Mouse (Mus musculus) neural tube, embryonic 13.5 days (tissue): Measurements from ENCODE around the gene Tmem139. TPM values are rescaled to one million over a fixed set of nuclear protein-coding genes. Genes with fewer than 3 reads are reported as not detected.
A peak's percentile ranks its signal among the peaks of the same experiment; 100 is the strongest.

ENCODE experiments used
- ATAC-seq: fragments of 200-750 bp; cut with Nextera tagmentation; 2 replicates; pipeline ENCODE4 v1.8.0; 2017; ENCODE audit warnings: low read depth, mild to moderate bottlenecking, moderate TSS enrichment, moderate library complexity
- H3K27ac ChIP-seq: fragments of 300-500 bp; sonication (generic); replicated peaks from 2 replicates; pipeline ENCODE4 v1.5.1; 2015; ENCODE audit warnings: moderate library complexity, mild to moderate bottlenecking, inconsistent platforms
- H3K27me3 ChIP-seq: fragments of 300-500 bp; sonication (generic); 2 replicates; pipeline ENCODE4 v1.6.1; 2015; ENCODE audit warnings: mild to moderate bottlenecking, inconsistent platforms
- H3K36me3 ChIP-seq: fragments of 300-500 bp; sonication (generic); 2 replicates; pipeline ENCODE4 v1.6.1; 2015; ENCODE audit warnings: mild to moderate bottlenecking, inconsistent platforms
- H3K4me1 ChIP-seq: fragments of 300-500 bp; sonication (generic); replicated peaks from 2 replicates; pipeline ENCODE4 v1.6.1; 2015; ENCODE audit warnings: inconsistent platforms
- H3K4me2 ChIP-seq: fragments of 300-500 bp; sonication (generic); 2 replicates; pipeline ENCODE4 v1.6.1; 2015; ENCODE audit warnings: inconsistent platforms, mild to moderate bottlenecking, moderate library complexity
- H3K4me3 ChIP-seq: fragments of 300-500 bp; sonication (generic); 2 replicates; pipeline ENCODE4 v1.5.1; 2015; ENCODE audit warnings: mild to moderate bottlenecking, inconsistent platforms
- H3K9ac ChIP-seq: fragments of 300-500 bp; sonication (generic); 2 replicates; pipeline ENCODE4 v1.6.1; 2015; ENCODE audit warnings: moderate library complexity, mild to moderate bottlenecking, inconsistent platforms
- H3K9me3 ChIP-seq: fragments of 300-500 bp; sonication (generic); 2 replicates; pipeline ENCODE4 v1.6.1; 2016; ENCODE audit warnings: inconsistent platforms
- WGBS: fragments of 180-500 bp; shearing (Covaris S2); methylation state at CpG from one replicate; pipeline ENCODE4 v1.1.7; 2015; 5-methylcytosine and 5-hydroxymethylcytosine counted together
- polyA plus RNA-seq: library from polyadenylated mRNA; unstranded; fragments of >200 nt; fragmentation: Nextera tagmentation; extraction: Ambion mirVana; gene quantifications from 2 replicates; pipeline ENCODE4 v1.2.1, GENCODE M21; 2015

Tmem139 gene
- 0.26 and 0.28 TPM in 2 replicates for polyA plus RNA-seq

GRCm38 (mm10) chr6:42261524-42262170 is at the start of gene Tmem139:
Gene Tmem139 (plus strand): TSS chr6:42261970.
- Histone ChIP-seq H3K9me3 (no peaks in the 10 kb centered on the region), H3K27ac (no peak within 1 kb of the TSS), H3K4me1 (peaks cover 17% of the 10 kb centered on the region), H3K4me2 (peak within 1 kb of the TSS; percentile 3; the same call in 1 of the 2 replicates), H3K36me3 (no peaks in the 10 kb centered on the region), H3K4me3 (no peak within 1 kb of the TSS), H3K9ac (no peak within 1 kb of the TSS), H3K27me3 (0 out of 2 replicates have a peak, but pooled peaks cover 6% of the 10 kb centered on the region)
- WGBS, result 19% methylated on average over 20 of the region's 20 CpGs
- ATAC-seq, result no peak

- Histone ChIP-seq H3K36me3 (no peaks in the 10 kb centered on the region), H3K4me3 (no peak within 1 kb of the TSS), H3K4me2 (no peak within 1 kb of the TSS), H3K4me1 (no peaks in the 10 kb centered on the region), H3K9me3 (no peaks in the 10 kb centered on the region), H3K27ac (no peak within 1 kb of the TSS), H3K9ac (no peak within 1 kb of the TSS), H3K27me3 (no peaks in the 10 kb centered on the region)
- no peak for ATAC-seq
- whole genome bisulfite sequencing, result 89% methylated on average over 2 of the region's 2 CpGs
Measured at GRCm38 (mm10) chr6:42215028-42215427, 46.7 kb upstream of the Tmem139 start, which contains the start of gene Tas2r144. Gene Tas2r144 (plus strand): TSS chr6:42215328.

DNA sequence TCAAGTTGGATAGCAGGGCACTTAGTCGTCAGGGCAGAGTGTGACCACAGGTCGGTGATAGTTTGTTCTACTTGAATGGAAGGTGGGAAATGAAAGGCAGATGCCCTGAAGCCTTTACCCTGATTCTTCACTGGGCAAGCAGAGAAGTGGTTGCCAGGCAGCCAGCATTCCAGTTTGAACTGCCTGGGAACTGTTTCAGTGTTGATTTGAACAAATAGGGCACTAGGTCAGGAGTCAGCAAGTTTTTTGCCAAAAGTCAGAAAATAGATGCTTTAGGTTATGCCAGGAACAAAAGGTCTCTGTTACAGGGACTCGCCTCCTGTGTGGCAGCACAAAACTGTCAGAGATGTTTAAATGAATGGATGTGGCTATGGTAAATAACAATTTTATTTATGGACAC is 39.5 kb upstream of the Tmem139 start:
- peak; percentile 72; the same call in 1 of the 2 replicates for ATAC-seq
- WGBS, result 59% methylated on average over 3 of the region's 3 CpGs
- H3K9ac ChIP-seq, result no peak overlapping the region
- no peaks in the 10 kb centered on the region for H3K36me3 ChIP-seq
- H3K27ac ChIP-seq, result no peak overlapping the region
- H3K4me1 ChIP-seq, result no peaks in the 10 kb centered on the region
- no peaks in the 10 kb centered on the region for H3K27me3 ChIP-seq
- no peak overlapping the region for H3K4me2 ChIP-seq
- no peaks in the 10 kb centered on the region for H3K9me3 ChIP-seq
- H3K4me3 ChIP-seq, result no peak overlapping the region

GRCm38 (mm10) chr6:42225046-42225445 is 36.7 kb upstream of the Tmem139 start:
- ATAC-seq, result no peak
- Histone ChIP-seq H3K4me3 (no peak overlapping the region), H3K4me2 (no peak overlapping the region), H3K9me3 (no peaks in the 10 kb centered on the region), H3K36me3 (no peaks in the 10 kb centered on the region), H3K27ac (no peak overlapping the region), H3K27me3 (no peaks in the 10 kb centered on the region), H3K4me1 (no peaks in the 10 kb centered on the region), H3K9ac (no peak overlapping the region)
- 77% methylated on average over 4 of the region's 4 CpGs for WGBS

DNA sequence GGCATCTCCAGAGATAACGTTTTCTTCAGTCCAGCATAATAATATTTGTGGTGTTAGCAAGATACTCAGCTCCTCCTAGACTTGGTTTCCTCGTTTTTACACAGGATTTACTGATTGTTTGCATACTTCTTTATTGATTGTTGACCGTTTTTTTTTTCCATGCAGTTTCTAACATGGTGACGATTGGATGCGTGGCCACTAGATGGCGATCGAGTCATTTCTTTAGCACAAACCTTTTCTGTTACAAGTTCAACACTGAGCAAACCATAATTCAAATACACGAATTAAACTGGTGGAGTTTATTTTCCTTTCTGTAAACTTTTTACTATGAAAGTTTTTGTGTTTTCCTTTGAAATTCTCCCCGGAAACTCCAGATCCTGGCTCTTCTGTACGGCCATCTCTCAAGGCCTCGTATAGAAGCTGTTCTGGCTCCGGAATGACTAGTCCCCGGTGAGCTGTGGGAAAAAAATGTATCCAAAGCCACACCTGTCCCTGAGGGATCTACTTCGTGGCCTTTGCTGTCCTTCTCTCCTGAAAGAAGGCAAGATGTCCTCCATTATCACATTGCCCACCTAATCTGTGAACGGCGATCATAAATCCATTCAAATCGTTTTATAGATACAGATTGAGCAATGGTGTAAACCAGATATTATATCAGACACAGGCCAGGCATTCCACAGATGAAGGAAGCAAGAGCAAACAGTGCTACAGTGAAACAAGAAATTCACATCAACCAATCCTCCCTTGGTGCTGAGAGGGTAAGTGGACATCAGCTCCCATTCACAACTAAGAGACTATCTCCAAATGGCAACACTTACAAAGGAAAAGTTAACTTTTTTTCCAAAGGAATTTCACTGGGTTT is 34.3 kb upstream of the Tmem139 start:
- no peak overlapping the region for H3K4me3 ChIP-seq
- WGBS, result 34% methylated on average over 17 of the region's 17 CpGs

DNA sequence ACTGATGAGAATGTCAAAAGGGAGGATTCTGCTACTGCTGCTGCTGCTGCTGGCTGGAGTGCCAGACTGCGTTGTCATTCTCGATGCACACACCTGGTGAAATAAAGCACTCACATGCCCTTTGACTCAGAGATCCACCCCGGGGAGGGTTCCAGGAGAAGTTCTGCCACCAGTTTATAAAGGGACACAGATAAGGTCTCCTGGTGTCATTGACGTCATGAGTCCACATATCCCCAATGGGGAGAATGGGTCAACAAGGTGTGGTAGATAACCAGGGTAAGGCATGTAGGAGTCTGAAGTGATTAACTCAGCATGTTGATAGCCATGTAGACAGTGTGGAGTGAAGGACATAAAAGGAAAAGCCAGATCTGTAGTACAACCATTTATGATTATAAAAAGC is 32.2 kb upstream of the Tmem139 start:
- H3K27ac ChIP-seq, result no peak overlapping the region
- ATAC-seq, result no peak

More for the DNA sequence above, 34.3 kb upstream of the Tmem139 start:
- ATAC-seq, result no peak
- Histone ChIP-seq H3K4me2 (no peak overlapping the region), H3K9me3 (no peaks in the 10 kb centered on the region), H3K36me3 (no peaks in the 10 kb centered on the region), H3K27ac (no peak overlapping the region), H3K27me3 (no peaks in the 10 kb centered on the region), H3K9ac (no peak overlapping the region), H3K4me1 (no peaks in the 10 kb centered on the region)

DNA sequence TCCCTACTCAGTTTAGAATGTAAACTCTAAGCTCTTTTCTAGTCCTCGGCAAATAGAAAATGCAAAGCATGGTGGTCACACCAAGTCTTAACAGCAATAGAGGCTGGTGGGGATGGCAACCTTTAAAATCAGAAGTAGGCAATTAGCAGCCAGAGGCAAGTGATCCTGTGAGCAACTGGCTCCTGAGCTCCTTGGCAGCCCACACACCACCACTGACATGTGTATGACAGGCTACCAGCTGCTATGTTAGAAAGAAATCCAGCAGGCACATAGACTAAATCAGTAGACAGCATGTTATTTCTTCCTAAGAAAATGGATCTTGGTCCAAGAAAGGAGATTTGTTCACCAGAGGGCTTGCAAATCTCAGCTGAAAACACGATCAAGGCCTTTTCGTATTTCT is 30.6 kb upstream of the Tmem139 start:
- Histone ChIP-seq H3K27ac (no peak overlapping the region), H3K36me3 (no peaks in the 10 kb centered on the region), H3K9ac (no peak overlapping the region), H3K9me3 (no peaks in the 10 kb centered on the region), H3K4me3 (no peak overlapping the region), H3K4me2 (no peak overlapping the region), H3K27me3 (no peaks in the 10 kb centered on the region), H3K4me1 (no peaks in the 10 kb centered on the region)
- WGBS, result 90% methylated on average over 3 of the region's 3 CpGs
- no peak for ATAC-seq

More for the DNA sequence above, 32.2 kb upstream of the Tmem139 start:
- H3K36me3 ChIP-seq, result no peaks in the 10 kb centered on the region
- 81% methylated on average over 4 of the region's 4 CpGs for WGBS
- no peak overlapping the region for H3K4me2 ChIP-seq
- H3K9ac ChIP-seq, result no peak overlapping the region
- H3K4me3 ChIP-seq, result no peak overlapping the region
- H3K27me3 ChIP-seq, result no peaks in the 10 kb centered on the region
- no peaks in the 10 kb centered on the region for H3K9me3 ChIP-seq
- H3K4me1 ChIP-seq, result no peaks in the 10 kb centered on the region

DNA sequence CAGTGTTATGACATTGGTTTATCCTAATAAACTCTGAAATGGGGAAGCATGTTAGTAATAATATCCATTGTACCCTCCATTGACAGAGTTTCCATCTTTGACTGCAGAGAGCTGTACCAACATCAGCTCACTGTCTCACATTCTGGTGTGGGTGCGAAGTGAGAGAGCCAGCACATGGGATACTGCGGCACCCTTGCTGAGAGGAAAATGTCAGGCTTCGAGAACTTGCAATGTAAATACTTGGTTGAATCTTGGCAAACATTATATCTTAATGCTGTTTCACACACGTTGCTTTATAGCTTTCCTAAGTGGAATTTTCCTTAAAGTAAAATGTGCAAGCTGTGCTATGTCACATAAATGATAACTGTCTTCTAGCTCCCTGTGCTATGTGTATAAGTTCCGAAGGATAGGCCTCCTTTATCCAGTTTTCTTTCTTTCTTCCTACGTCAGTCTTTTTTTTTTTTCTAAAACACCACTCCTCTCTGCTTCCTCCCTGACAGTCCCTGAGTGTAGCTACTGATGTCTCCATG is 24.4 kb upstream of the Tmem139 start:
- Histone ChIP-seq H3K4me2 (no peak overlapping the region), H3K9me3 (no peaks in the 10 kb centered on the region), H3K27me3 (no peaks in the 10 kb centered on the region), H3K36me3 (no peaks in the 10 kb centered on the region), H3K4me1 (no peaks in the 10 kb centered on the region), H3K9ac (no peak overlapping the region), H3K27ac (no peak overlapping the region), H3K4me3 (no peak overlapping the region)
- ATAC-seq, result no peak
- 78% methylated on average over 6 of the region's 6 CpGs for WGBS

GRCm38 (mm10) chr6:42241311-42242045 is 20.3 kb upstream of the Tmem139 start:
- no peaks in the 10 kb centered on the region for H3K9me3 ChIP-seq
- no peak overlapping the region for H3K4me2 ChIP-seq
- H3K9ac ChIP-seq, result no peak overlapping the region
- no peak for ATAC-seq
- H3K27ac ChIP-seq, result no peak overlapping the region
- H3K4me1 ChIP-seq, result peaks cover 7% of the 10 kb centered on the region
- H3K27me3 ChIP-seq, result peaks cover 5% of the 10 kb centered on the region; the same call in 1 of the 2 replicates
- 82% methylated on average over 6 of the region's 6 CpGs for WGBS
- no peaks in the 10 kb centered on the region for H3K36me3 ChIP-seq
- no peak overlapping the region for H3K4me3 ChIP-seq

- peaks cover 8% of the 10 kb centered on the region for H3K4me1 ChIP-seq
- H3K4me2 ChIP-seq, result peak within 1 kb of the TSS; percentile 73
- peak within 1 kb of the TSS; percentile 58 for H3K9ac ChIP-seq
- H3K27me3 ChIP-seq, result peaks cover 13% of the 10 kb centered on the region; the same call in 1 of the 2 replicates
- no peak within 1 kb of the TSS for H3K27ac ChIP-seq
- ATAC-seq, result peak; percentile 100
- H3K36me3 ChIP-seq, result no peaks in the 10 kb centered on the region
- WGBS, result 3% methylated on average over 28 of the region's 28 CpGs
- peak within 1 kb of the TSS; percentile 48 for H3K4me3 ChIP-seq
- no peaks in the 10 kb centered on the region for H3K9me3 ChIP-seq
Measured at GRCm38 (mm10) chr6:42245711-42246353, 15.9 kb upstream of the Tmem139 start, which contains the start of gene Gstk1. Gene Gstk1 (plus strand): TSS chr6:42245935.

DNA sequence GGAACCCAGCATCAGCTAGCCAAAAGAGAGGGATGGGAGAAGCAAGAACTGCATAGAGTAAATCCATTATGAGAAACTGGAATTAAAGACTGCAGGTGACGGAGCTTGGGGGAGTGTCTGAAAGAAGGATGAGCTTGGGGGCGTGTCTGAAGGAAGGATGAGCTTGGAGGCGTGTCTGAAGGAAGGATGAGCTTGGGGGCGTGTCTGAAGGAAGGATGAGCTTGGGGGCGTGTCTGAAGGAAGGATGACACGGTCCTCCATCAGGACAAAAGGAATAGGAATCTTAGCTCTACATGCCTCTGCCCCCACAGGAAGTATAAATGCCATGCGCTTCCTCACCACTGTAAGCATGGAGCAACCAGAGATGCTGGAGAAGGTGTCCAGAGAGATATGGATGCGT is 14.6 kb upstream of the Tmem139 start:
- Histone ChIP-seq H3K36me3 (no peaks in the 10 kb centered on the region), H3K27ac (no peak overlapping the region), H3K27me3 (peaks cover 13% of the 10 kb centered on the region; the same call in 1 of the 2 replicates), H3K4me3 (peak overlapping the region; percentile 19), H3K9me3 (no peaks in the 10 kb centered on the region), H3K4me1 (peaks cover 8% of the 10 kb centered on the region), H3K4me2 (peak overlapping the region; percentile 33), H3K9ac (peak overlapping the region; percentile 18; the same call in 1 of the 2 replicates)
- WGBS, result 8% methylated on average over 8 of the region's 8 CpGs
- peak; percentile 32; the same call in 1 of the 2 replicates for ATAC-seq
